Mouse (Mus musculus): ENCODE measurements around the gene Zbtb16. TPM values are rescaled to one million over a fixed set of nuclear protein-coding genes. Genes with fewer than 3 reads are reported as not detected.

Gene Zbtb16
- polyA plus RNA-seq, 1 experiment from 2014 or later, result 1.9 TPM

- Histone ChIP-seq H3K9me3 (ENCODE audit: control insufficient read depth, low read length) (no peaks in the 10 kb centered on the region), H3K9ac (ENCODE audit: low read depth, low read length) (no peak overlapping the region), H3K27ac (ENCODE audit: low read length) (no peak overlapping the region), H3K4me2 (ENCODE audit: low read depth, low read length) (no peak overlapping the region), H3K4me3 (ENCODE audit: low read length) (no peak overlapping the region), H3K36me3 (ENCODE audit: control insufficient read depth, insufficient read depth, low read length) (no peaks in the 10 kb centered on the region), H3K27me3 (replicated peaks; ENCODE audit: control insufficient read depth, insufficient read depth, low read length) (no peaks in the 10 kb centered on the region), H3K4me1 (ENCODE audit: control insufficient read depth, insufficient read depth, low read length) (peaks cover 30% of the 10 kb centered on the region)
- 63% methylated on average over 6 of the region's 6 CpGs for WGBS
- ATAC-seq, result no peak
These were observed 102.9 kb downstream of the Zbtb16 start for GRCm38 (mm10) chr9:48733083-48733482.

DNA sequence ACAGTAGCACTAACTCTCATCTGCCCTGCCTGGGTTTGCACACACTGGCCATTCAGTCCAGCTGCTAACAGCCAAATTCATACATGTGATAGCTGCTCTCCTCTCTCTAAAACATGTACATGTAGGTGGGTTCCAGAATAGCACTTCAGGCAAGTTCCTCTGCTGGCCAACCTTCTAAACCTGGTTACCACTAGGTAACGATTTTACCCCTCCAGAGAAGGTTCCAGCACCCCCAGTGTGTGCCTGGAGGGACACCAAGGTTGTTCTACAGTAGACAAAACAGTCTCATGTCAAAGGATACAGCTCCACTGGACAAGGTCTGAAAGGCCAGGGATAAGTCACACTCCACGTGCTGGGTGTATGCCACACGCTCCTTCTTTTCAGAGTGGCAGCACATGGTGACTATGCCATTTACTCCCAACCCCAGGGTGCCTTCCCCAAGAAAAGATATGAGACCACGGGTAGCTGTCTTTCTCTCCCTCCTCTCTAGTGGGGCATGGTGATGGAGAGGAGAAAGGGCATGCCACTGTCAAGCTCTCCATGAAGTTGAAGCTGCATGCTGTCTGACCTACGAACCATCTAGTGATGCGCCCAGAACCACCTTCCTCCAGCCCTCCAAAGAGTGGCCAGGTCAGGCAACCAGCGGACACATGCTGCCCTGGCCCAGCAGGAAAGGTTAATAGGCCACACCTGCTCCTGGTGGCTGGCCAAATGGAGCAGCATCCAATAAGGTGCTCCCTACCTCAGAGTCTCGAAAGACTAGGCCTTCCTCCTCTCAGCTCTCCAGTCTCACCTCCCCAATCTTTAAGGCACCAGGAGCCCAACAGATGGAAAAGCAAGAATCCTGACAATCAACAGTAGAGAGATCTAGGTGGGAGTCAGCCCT, 104.1 kb downstream of the Zbtb16 start:
- H3K4me1 ChIP-seq (ENCODE audit: control insufficient read depth, insufficient read depth, low read length), result peaks cover 28% of the 10 kb centered on the region
- WGBS, result 87% methylated on average over 8 of the region's 8 CpGs
- H3K27ac ChIP-seq (ENCODE audit: low read length), result no peak overlapping the region
- H3K4me3 ChIP-seq (ENCODE audit: low read length), result no peak overlapping the region
- no peak overlapping the region for H3K4me2 ChIP-seq (ENCODE audit: low read depth, low read length)
- H3K27me3 ChIP-seq (replicated peaks; ENCODE audit: control insufficient read depth, insufficient read depth, low read length), result no peaks in the 10 kb centered on the region
- H3K9ac ChIP-seq (ENCODE audit: low read depth, low read length), result no peak overlapping the region
- no peaks in the 10 kb centered on the region for H3K36me3 ChIP-seq (ENCODE audit: control insufficient read depth, insufficient read depth, low read length)
- no peaks in the 10 kb centered on the region for H3K9me3 ChIP-seq (ENCODE audit: control insufficient read depth, low read length)
- no peak for ATAC-seq

- Histone ChIP-seq H3K4me1 (ENCODE audit: control insufficient read depth, insufficient read depth, low read length) (peaks cover 22% of the 10 kb centered on the region), H3K27ac (ENCODE audit: low read length) (no peak overlapping the region), H3K9me3 (ENCODE audit: control insufficient read depth, low read length) (no peaks in the 10 kb centered on the region), H3K36me3 (ENCODE audit: control insufficient read depth, insufficient read depth, low read length) (no peaks in the 10 kb centered on the region), H3K4me2 (ENCODE audit: low read depth, low read length) (no peak overlapping the region), H3K9ac (ENCODE audit: low read depth, low read length) (no peak overlapping the region), H3K27me3 (replicated peaks; ENCODE audit: control insufficient read depth, insufficient read depth, low read length) (no peaks in the 10 kb centered on the region), H3K4me3 (ENCODE audit: low read length) (no peak overlapping the region)
- no peak for ATAC-seq
- WGBS, result 92% methylated on average over 10 of the region's 10 CpGs
These were observed 105.5 kb downstream of the Zbtb16 start for GRCm38 (mm10) chr9:48730446-48730979.

DNA sequence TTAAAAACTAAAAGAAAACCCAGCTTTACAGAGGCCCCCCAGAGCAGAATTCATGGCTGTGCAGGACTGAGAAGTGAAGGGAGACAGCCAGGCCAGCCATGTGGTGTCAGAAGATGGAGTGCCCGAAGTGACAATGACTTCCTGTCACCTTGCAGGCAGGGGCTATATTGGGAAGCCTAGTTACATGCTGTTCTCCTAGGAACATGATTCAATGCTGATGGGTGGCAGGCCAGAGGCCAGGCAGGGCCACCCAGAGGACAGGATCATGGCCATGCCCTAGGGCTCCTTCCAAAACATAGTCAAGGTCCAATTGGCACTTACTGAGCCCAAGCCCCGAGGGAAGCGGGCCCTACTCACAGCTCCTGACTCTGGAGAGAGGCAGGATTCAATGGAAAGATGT, 106.6 kb downstream of the Zbtb16 start:
- Histone ChIP-seq H3K4me2 (ENCODE audit: low read depth, low read length) (no peak overlapping the region), H3K27me3 (replicated peaks; ENCODE audit: control insufficient read depth, insufficient read depth, low read length) (no peaks in the 10 kb centered on the region), H3K4me3 (ENCODE audit: low read length) (no peak overlapping the region), H3K27ac (ENCODE audit: low read length) (no peak overlapping the region), H3K4me1 (ENCODE audit: control insufficient read depth, insufficient read depth, low read length) (peaks cover 16% of the 10 kb centered on the region), H3K9ac (ENCODE audit: low read depth, low read length) (no peak overlapping the region), H3K36me3 (ENCODE audit: control insufficient read depth, insufficient read depth, low read length) (no peaks in the 10 kb centered on the region), H3K9me3 (ENCODE audit: control insufficient read depth, low read length) (no peaks in the 10 kb centered on the region)
- WGBS, result 65% methylated on average over 3 of the region's 3 CpGs
- no peak for ATAC-seq

GRCm38 (mm10) chr9:48728731-48729123, 107.3 kb downstream of the Zbtb16 start:
- ATAC-seq, result no peak
- Histone ChIP-seq H3K9ac (ENCODE audit: low read depth, low read length) (no peak overlapping the region), H3K27me3 (replicated peaks; ENCODE audit: control insufficient read depth, insufficient read depth, low read length) (no peaks in the 10 kb centered on the region), H3K4me3 (ENCODE audit: low read length) (no peak overlapping the region), H3K9me3 (ENCODE audit: control insufficient read depth, low read length) (no peaks in the 10 kb centered on the region), H3K4me2 (ENCODE audit: low read depth, low read length) (no peak overlapping the region), H3K4me1 (ENCODE audit: control insufficient read depth, insufficient read depth, low read length) (peaks cover 15% of the 10 kb centered on the region), H3K27ac (ENCODE audit: low read length) (no peak overlapping the region), H3K36me3 (ENCODE audit: control insufficient read depth, insufficient read depth, low read length) (no peaks in the 10 kb centered on the region)
- 71% methylated on average over 13 of the region's 13 CpGs for WGBS

DNA sequence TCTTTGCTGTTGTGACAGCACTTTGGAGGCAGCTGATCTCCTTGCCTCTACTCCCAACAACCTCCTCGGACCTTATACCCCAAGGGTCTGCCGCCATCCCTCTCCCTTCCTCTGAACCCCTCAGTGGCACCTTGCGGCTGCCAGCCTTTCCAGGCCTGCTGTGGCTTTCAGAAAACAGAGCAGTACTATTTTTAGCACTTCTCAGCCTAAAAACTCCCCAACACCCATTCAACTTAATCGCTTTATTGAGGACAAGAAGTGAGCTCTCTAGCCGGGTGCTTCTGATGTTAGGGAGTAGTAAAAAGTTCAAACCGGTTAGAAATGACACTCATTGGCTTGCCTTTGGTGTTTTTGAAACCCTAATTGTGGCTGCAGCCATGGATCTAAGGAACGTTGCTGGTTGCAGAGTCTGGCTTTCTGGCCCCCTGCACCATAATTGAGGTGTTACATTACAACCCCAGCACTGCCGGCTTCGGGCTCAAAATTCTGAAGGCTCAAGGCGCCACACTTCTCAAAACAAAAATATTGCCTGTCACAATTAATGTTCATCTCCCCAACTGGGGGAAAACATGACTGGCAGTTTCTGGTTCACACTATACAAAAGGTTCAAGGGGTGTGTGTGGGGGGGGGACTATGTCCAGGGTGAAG, 107.8 kb downstream of the Zbtb16 start:
- Histone ChIP-seq H3K9me3 (ENCODE audit: control insufficient read depth, low read length) (no peaks in the 10 kb centered on the region), H3K27ac (ENCODE audit: low read length) (no peak overlapping the region), H3K36me3 (ENCODE audit: control insufficient read depth, insufficient read depth, low read length) (no peaks in the 10 kb centered on the region), H3K4me1 (ENCODE audit: control insufficient read depth, insufficient read depth, low read length) (peaks cover 17% of the 10 kb centered on the region), H3K4me2 (ENCODE audit: low read depth, low read length) (no peak overlapping the region), H3K4me3 (ENCODE audit: low read length) (no peak overlapping the region), H3K9ac (ENCODE audit: low read depth, low read length) (no peak overlapping the region), H3K27me3 (replicated peaks; ENCODE audit: control insufficient read depth, insufficient read depth, low read length) (no peaks in the 10 kb centered on the region)
- ATAC-seq, result no peak
- 53% methylated on average over 10 of the region's 10 CpGs for WGBS

GRCm38 (mm10) chr9:48726341-48726740, 109.7 kb downstream of the Zbtb16 start:
- Histone ChIP-seq H3K9ac (ENCODE audit: low read depth, low read length) (no peak overlapping the region), H3K27me3 (replicated peaks; ENCODE audit: control insufficient read depth, insufficient read depth, low read length) (no peaks in the 10 kb centered on the region), H3K4me1 (ENCODE audit: control insufficient read depth, insufficient read depth, low read length) (peaks cover 16% of the 10 kb centered on the region), H3K9me3 (ENCODE audit: control insufficient read depth, low read length) (no peaks in the 10 kb centered on the region), H3K27ac (ENCODE audit: low read length) (no peak overlapping the region), H3K36me3 (ENCODE audit: control insufficient read depth, insufficient read depth, low read length) (no peaks in the 10 kb centered on the region), H3K4me2 (ENCODE audit: low read depth, low read length) (no peak overlapping the region), H3K4me3 (ENCODE audit: low read length) (no peak overlapping the region)
- 78% methylated on average over 8 of the region's 8 CpGs for WGBS
- no peak for ATAC-seq

DNA sequence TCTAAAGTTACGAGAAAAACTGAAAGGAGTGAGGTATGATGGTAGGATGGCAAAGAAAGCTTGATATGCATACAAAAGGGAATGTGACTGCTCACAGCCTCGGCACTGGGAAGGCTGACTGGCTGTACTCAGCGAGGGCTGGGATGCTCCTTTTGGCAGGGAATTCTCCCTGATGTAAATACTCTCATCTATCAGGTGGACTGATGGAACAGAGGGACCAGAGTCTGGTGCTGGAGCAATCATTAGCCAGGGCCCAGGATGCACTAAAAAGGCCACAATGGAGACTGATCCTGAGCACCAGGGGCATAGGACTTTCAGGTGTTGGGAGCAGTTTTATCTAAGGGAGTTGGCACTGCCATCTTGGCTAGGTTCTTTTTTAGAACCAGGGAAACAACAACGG, 110.1 kb downstream of the Zbtb16 start:
- Histone ChIP-seq H3K9ac (ENCODE audit: low read depth, low read length) (no peak overlapping the region), H3K4me1 (ENCODE audit: control insufficient read depth, insufficient read depth, low read length) (peaks cover 16% of the 10 kb centered on the region), H3K4me3 (ENCODE audit: low read length) (no peak overlapping the region), H3K27ac (ENCODE audit: low read length) (no peak overlapping the region), H3K4me2 (ENCODE audit: low read depth, low read length) (no peak overlapping the region), H3K9me3 (ENCODE audit: control insufficient read depth, low read length) (no peaks in the 10 kb centered on the region), H3K36me3 (ENCODE audit: control insufficient read depth, insufficient read depth, low read length) (no peaks in the 10 kb centered on the region), H3K27me3 (replicated peaks; ENCODE audit: control insufficient read depth, insufficient read depth, low read length) (no peaks in the 10 kb centered on the region)
- 70% methylated on average over 4 of the region's 4 CpGs for WGBS
- no peak for ATAC-seq

DNA sequence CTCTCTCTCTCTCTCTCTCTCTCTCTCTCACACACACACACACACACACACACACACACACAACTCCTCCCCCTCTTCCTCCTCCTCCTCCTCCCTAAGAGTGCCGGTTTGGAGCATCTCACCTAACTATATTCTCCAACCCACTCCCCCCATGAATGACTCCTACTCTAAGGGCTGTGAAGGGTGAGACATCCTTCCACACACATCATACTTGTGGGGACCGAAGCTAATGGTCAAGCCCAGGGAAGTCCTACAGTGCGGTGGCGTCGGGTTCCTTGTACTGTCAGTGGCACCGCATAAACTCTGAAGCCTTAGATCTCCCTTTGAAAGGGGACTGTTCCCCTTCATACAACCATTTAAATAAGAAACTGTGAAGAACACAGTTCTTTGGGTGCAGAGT, 110.9 kb downstream of the Zbtb16 start:
- WGBS, result 94% methylated on average over 6 of the region's 6 CpGs
- Histone ChIP-seq H3K4me1 (ENCODE audit: control insufficient read depth, insufficient read depth, low read length) (peaks cover 16% of the 10 kb centered on the region), H3K27me3 (replicated peaks; ENCODE audit: control insufficient read depth, insufficient read depth, low read length) (no peaks in the 10 kb centered on the region), H3K36me3 (ENCODE audit: control insufficient read depth, insufficient read depth, low read length) (no peaks in the 10 kb centered on the region), H3K4me3 (ENCODE audit: low read length) (no peak overlapping the region), H3K9ac (ENCODE audit: low read depth, low read length) (no peak overlapping the region), H3K27ac (ENCODE audit: low read length) (no peak overlapping the region), H3K4me2 (ENCODE audit: low read depth, low read length) (no peak overlapping the region), H3K9me3 (ENCODE audit: control insufficient read depth, low read length) (no peaks in the 10 kb centered on the region)
- no peak for ATAC-seq
